Mouse (Mus musculus) testis, adult 2 months (tissue): ENCODE measurements at regions not wholly inside any gene's neighbourhood (a gene's known extent, or its start where the extent isn't known, plus 50 kb on each side); places are given as distances from the start of the nearest gene placed in this dataset.

ENCODE experiments used
- H3K27ac ChIP-seq: fragments of 200-500 bp; 2 replicates; pipeline ENCODE4 v1.5.1; 2012; ENCODE audit warnings: low read depth, low read length; ENCODE audit not compliant: control insufficient read depth, insufficient read depth
- H3K27me3 ChIP-seq: fragments of 200-500 bp; 2 replicates; pipeline ENCODE4 v1.6.1; 2012; ENCODE audit warnings: mild to moderate bottlenecking, low read length, moderate library complexity; ENCODE audit not compliant: control insufficient read depth, insufficient read depth
- H3K36me3 ChIP-seq: fragments of 200-500 bp; 2 replicates; pipeline ENCODE4 v1.6.1; 2012; ENCODE audit warnings: mild to moderate bottlenecking, low read length; ENCODE audit not compliant: control insufficient read depth, insufficient read depth
- H3K4me1 ChIP-seq: fragments of 200-500 bp; 2 replicates; pipeline ENCODE4 v1.6.1; 2012; ENCODE audit warnings: low read length; ENCODE audit not compliant: control insufficient read depth, insufficient read depth
- H3K4me3 ChIP-seq: fragments of 200-500 bp; 2 replicates; pipeline ENCODE4 v1.5.1; 2012; ENCODE audit warnings: low read depth, mild to moderate bottlenecking, low read length, moderate library complexity, mixed read lengths; ENCODE audit not compliant: control insufficient read depth
- CTCF ChIP-seq: fragments of 200-500 bp; IDR thresholded peaks from 2 replicates; pipeline ENCODE4 v1.5.1; 2012; ENCODE audit warnings: low read depth, mild to moderate bottlenecking, inconsistent platforms, low read length, moderate library complexity; ENCODE audit not compliant: control insufficient read depth, insufficient read depth, insufficient replicate concordance
- POLR2A ChIP-seq: fragments of 200-500 bp; IDR thresholded peaks from 2 replicates; pipeline ENCODE4 v1.6.1; 2012; ENCODE audit warnings: low read depth, mild to moderate bottlenecking, inconsistent platforms, low read length, moderate library complexity; ENCODE audit not compliant: control insufficient read depth

- no peak overlapping the region for H3K27ac ChIP-seq
- no peak for TF ChIP-seq POLR2A
- no peak for TF ChIP-seq CTCF
- no peaks in the 10 kb centered on the region for H3K27me3 ChIP-seq
- no peaks in the 10 kb centered on the region for H3K36me3 ChIP-seq
- H3K4me1 ChIP-seq: no peaks in the 10 kb centered on the region
- no peak overlapping the region for H3K4me3 ChIP-seq
Measured at GRCm38 (mm10) chr15:94049638-94050273, 415.5 kb downstream of the Adamts20 start.

- Histone ChIP-seq H3K36me3 (no peaks in the 10 kb centered on the region), H3K27ac (no peak overlapping the region), H3K4me1 (no peaks in the 10 kb centered on the region), H3K27me3 (no peaks in the 10 kb centered on the region), H3K4me3 (no peak overlapping the region)
- no peak for TF ChIP-seq CTCF
- TF ChIP-seq POLR2A: no peak
Measured at GRCm38 (mm10) chr15:94046186-94046585, 419.0 kb downstream of the Adamts20 start.

DNA sequence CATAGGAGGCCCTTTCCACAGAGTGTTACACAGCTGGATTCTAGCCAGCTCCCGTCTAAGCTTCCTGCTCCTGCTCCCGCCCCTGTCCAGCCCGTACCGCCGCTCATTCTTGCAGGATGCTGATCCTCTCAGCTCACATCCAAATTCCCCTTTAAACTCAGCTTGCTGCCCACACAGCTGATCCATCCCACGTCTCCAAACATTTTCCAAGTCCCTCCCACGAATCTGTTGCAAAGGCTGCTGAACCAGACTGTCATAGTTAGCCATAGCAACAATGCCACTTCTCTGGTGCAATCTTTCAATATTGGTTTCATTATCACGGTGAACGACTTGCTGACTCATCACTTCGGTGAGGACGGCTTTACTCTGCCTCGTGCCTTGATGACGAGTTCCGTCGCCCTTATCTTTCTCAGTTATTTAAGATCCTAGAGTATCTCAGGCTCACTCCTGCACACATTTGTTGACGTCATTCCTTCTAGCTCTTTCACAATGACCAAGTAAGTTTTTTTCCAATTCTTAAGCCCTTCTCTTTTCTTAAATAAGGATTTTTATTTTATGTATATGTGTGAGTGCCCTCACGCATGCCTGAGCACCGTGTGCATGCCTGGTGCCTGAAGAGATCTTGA lies 420.0 kb downstream of the Adamts20 start:
- Histone ChIP-seq H3K36me3 (no peaks in the 10 kb centered on the region), H3K4me1 (no peaks in the 10 kb centered on the region), H3K27ac (no peak overlapping the region), H3K27me3 (no peaks in the 10 kb centered on the region), H3K4me3 (no peak overlapping the region; the same call in 1 of the 2 replicates)
- no peak for TF ChIP-seq POLR2A
- no peak for TF ChIP-seq CTCF

- no peaks in the 10 kb centered on the region for H3K27me3 ChIP-seq
- H3K36me3 ChIP-seq: no peaks in the 10 kb centered on the region
- TF ChIP-seq CTCF (no peak), POLR2A (no peak)
- H3K4me1 ChIP-seq: no peaks in the 10 kb centered on the region
- no peak overlapping the region for H3K27ac ChIP-seq
- H3K4me3 ChIP-seq: no peak overlapping the region
Measured at GRCm38 (mm10) chr15:94032957-94033356, 432.3 kb downstream of the Adamts20 start.

DNA sequence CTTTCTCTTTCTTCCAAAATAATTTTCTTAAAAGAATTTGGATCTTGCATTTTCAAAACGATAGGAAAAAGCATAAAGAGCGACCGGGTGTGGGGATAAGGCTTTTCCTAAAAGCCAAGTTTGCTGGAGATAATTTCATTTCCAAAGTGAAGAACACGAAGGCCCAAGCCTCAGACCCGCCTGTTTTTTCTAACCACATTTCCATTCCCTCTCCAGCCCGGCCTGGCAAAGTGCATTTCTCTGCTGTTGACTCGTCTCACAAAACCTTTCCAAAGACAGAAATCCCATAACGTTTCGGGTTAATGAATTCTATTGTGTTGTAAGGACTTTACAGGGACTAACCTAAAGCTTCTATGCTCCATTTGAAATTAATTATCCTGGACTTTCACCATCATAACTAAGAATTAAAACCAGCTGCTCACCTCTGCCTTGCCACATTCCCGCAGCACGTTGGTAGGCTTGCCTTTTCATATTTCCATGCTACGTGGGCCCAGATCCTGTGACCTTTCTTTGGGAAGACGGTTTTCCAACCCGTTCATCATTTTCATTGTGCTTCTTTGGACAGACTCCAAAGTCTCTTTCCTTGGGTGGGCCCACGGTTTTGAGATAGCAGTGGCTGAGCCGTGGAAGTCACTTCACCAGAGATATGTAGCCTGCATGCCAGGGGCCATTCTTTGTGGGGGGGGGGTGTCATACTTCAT lies 430.5 kb upstream of the Prickle1 start:
- Histone ChIP-seq H3K27me3 (no peaks in the 10 kb centered on the region), H3K27ac (no peak overlapping the region), H3K4me3 (no peak overlapping the region), H3K36me3 (no peaks in the 10 kb centered on the region), H3K4me1 (no peaks in the 10 kb centered on the region)
- no peak for TF ChIP-seq POLR2A
- no peak for TF ChIP-seq CTCF

GRCm38 (mm10) chr15:94025239-94025971 lies 429.7 kb upstream of the Prickle1 start:
- H3K36me3 ChIP-seq: no peaks in the 10 kb centered on the region
- H3K4me3 ChIP-seq: no peak overlapping the region
- H3K27ac ChIP-seq: peak overlapping the region; percentile 16; the same call in 1 of the 2 replicates
- no peaks in the 10 kb centered on the region for H3K27me3 ChIP-seq
- no peaks in the 10 kb centered on the region for H3K4me1 ChIP-seq
- no peak for TF ChIP-seq CTCF
- TF ChIP-seq POLR2A: no peak

GRCm38 (mm10) chr15:94024806-94025205 lies 429.1 kb upstream of the Prickle1 start:
- no peaks in the 10 kb centered on the region for H3K27me3 ChIP-seq
- TF ChIP-seq CTCF (no peak), POLR2A (no peak)
- no peaks in the 10 kb centered on the region for H3K4me1 ChIP-seq
- H3K27ac ChIP-seq: no peak overlapping the region
- no peaks in the 10 kb centered on the region for H3K36me3 ChIP-seq
- H3K4me3 ChIP-seq: no peak overlapping the region
